Mouse (Mus musculus) liver, embryonic 13.5 days (tissue): ENCODE data around the gene Tgif1. TPM values are rescaled to one million over a fixed set of nuclear protein-coding genes. Genes with fewer than 3 reads are reported as not detected.

ENCODE experiments used
- ATAC-seq: fragments of 200-750 bp; cut with Nextera tagmentation; 2 replicates; pipeline ENCODE4 v1.8.0; 2017; ENCODE audit warnings: low read depth, mild to moderate bottlenecking, moderate number of reproducible peaks, moderate library complexity
- DNase-seq: peaks from one replicate; pipeline ENCODE4 v3.0.0; 2022
- H3K27ac ChIP-seq: fragments of 300-500 bp; sonication (generic); 2 replicates; pipeline ENCODE4 v1.5.1; 2015; ENCODE audit warnings: moderate library complexity, mild to moderate bottlenecking, inconsistent platforms
- H3K27me3 ChIP-seq: fragments of 300-500 bp; sonication (generic); 2 replicates; pipeline ENCODE4 v1.6.1; 2015; ENCODE audit warnings: mild to moderate bottlenecking, inconsistent platforms
- H3K36me3 ChIP-seq: fragments of 300-500 bp; sonication (generic); 2 replicates; pipeline ENCODE4 v1.6.1; 2015; ENCODE audit warnings: mild to moderate bottlenecking, inconsistent platforms
- H3K4me1 ChIP-seq: fragments of 300-500 bp; sonication (generic); replicated peaks from 2 replicates; pipeline ENCODE4 v1.6.1; 2015; ENCODE audit warnings: inconsistent platforms
- H3K4me2 ChIP-seq: fragments of 300-500 bp; sonication (generic); 2 replicates; pipeline ENCODE4 v1.6.1; 2015; ENCODE audit warnings: inconsistent platforms, mild to moderate bottlenecking, moderate library complexity
- H3K4me3 ChIP-seq: fragments of 300-500 bp; sonication (generic); replicated peaks from 2 replicates; pipeline ENCODE4 v1.5.1; 2015; ENCODE audit warnings: mild to moderate bottlenecking, inconsistent platforms
- H3K9ac ChIP-seq: fragments of 300-500 bp; sonication (generic); 2 replicates; pipeline ENCODE4 v1.6.1; 2015; ENCODE audit warnings: mild to moderate bottlenecking, inconsistent platforms
- H3K9me3 ChIP-seq: fragments of 300-500 bp; sonication (generic); replicated peaks from 2 replicates; pipeline ENCODE4 v1.6.1; 2016; ENCODE audit warnings: inconsistent platforms
- WGBS: fragments of 180-500 bp; shearing (Covaris S2); methylation state at CpG from one replicate; pipeline ENCODE4 v1.1.7; 2015; ENCODE audit not compliant: insufficient replicate concordance; 5-methylcytosine and 5-hydroxymethylcytosine counted together
- polyA plus RNA-seq: library from polyadenylated mRNA; unstranded; fragments of >200 nt; fragmentation: Nextera tagmentation; extraction: Ambion mirVana; gene quantifications from 2 replicates; pipeline ENCODE4 v1.2.1, GENCODE M21; 2015

Tgif1 gene
- polyA plus RNA-seq, 1 experiment from 2014 or later, result 8.9 TPM

- 0 out of 2 replicates have a peak, but pooled peaks cover 3% of the 10 kb centered on the region for H3K36me3 ChIP-seq
- H3K4me2 ChIP-seq, result no peak overlapping the region
- no peak overlapping the region for H3K4me3 ChIP-seq
- no peaks in the 10 kb centered on the region for H3K27me3 ChIP-seq
- DNase-seq (no peak), ATAC-seq (no peak)
- H3K9me3 ChIP-seq, result no peaks in the 10 kb centered on the region
- H3K27ac ChIP-seq, result no peak overlapping the region
- no peak overlapping the region for H3K9ac ChIP-seq
- no peaks in the 10 kb centered on the region for H3K4me1 ChIP-seq
- 64% methylated on average over 10 of the region's 10 CpGs for WGBS
These were observed 11.8 kb upstream of the Tgif1 start for GRCm38 (mm10) chr17:70865060-70865604.

- Histone ChIP-seq H3K4me3 (no peak overlapping the region), H3K36me3 (0 out of 2 replicates have a peak, but pooled peaks cover 3% of the 10 kb centered on the region), H3K4me2 (no peak overlapping the region), H3K27ac (no peak overlapping the region), H3K9ac (no peak overlapping the region), H3K27me3 (no peaks in the 10 kb centered on the region), H3K9me3 (no peaks in the 10 kb centered on the region), H3K4me1 (no peaks in the 10 kb centered on the region)
- no peak for DNase-seq
- no peak for ATAC-seq
- 57% methylated on average over 3 of the region's 3 CpGs for WGBS
These were observed 11.3 kb upstream of the Tgif1 start for GRCm38 (mm10) chr17:70864645-70865044.

GRCm38 (mm10) chr17:70864117-70864516 is 10.8 kb upstream of the Tgif1 start:
- 0 out of 2 replicates have a peak, but pooled peaks cover 3% of the 10 kb centered on the region for H3K36me3 ChIP-seq
- DNase-seq, result no peak
- no peak overlapping the region for H3K4me2 ChIP-seq
- ATAC-seq, result no peak
- WGBS, result 83% methylated on average over 8 of the region's 8 CpGs
- H3K4me1 ChIP-seq, result no peaks in the 10 kb centered on the region
- H3K9me3 ChIP-seq, result no peaks in the 10 kb centered on the region
- no peak overlapping the region for H3K9ac ChIP-seq
- H3K27me3 ChIP-seq, result no peaks in the 10 kb centered on the region
- no peak overlapping the region for H3K4me3 ChIP-seq
- no peak overlapping the region for H3K27ac ChIP-seq

GRCm38 (mm10) chr17:70858814-70859213 is 5.5 kb upstream of the Tgif1 start:
- no peak overlapping the region for H3K4me2 ChIP-seq
- no peak for ATAC-seq
- 0 out of 2 replicates have a peak, but pooled peaks cover 3% of the 10 kb centered on the region for H3K36me3 ChIP-seq
- no peaks in the 10 kb centered on the region for H3K9me3 ChIP-seq
- no peaks in the 10 kb centered on the region for H3K4me1 ChIP-seq
- H3K27ac ChIP-seq, result no peak overlapping the region
- H3K4me3 ChIP-seq, result no peak overlapping the region
- WGBS, result 61% methylated on average over 4 of the region's 4 CpGs
- no peak overlapping the region for H3K9ac ChIP-seq
- DNase-seq, result no peak
- peaks cover 7% of the 10 kb centered on the region for H3K27me3 ChIP-seq

GRCm38 (mm10) chr17:70856871-70857415 is 3.6 kb upstream of the Tgif1 start:
- Histone ChIP-seq H3K4me2 (no peak overlapping the region), H3K36me3 (no peaks in the 10 kb centered on the region), H3K9ac (no peak overlapping the region), H3K27me3 (peaks cover 26% of the 10 kb centered on the region), H3K4me3 (no peak overlapping the region), H3K9me3 (no peaks in the 10 kb centered on the region), H3K27ac (no peak overlapping the region), H3K4me1 (0 out of 2 replicates have a peak, but pooled peaks cover 5% of the 10 kb centered on the region)
- ATAC-seq (no peak), DNase-seq (no peak)
- WGBS, result 68% methylated on average over 12 of the region's 12 CpGs

GRCm38 (mm10) chr17:70854021-70854420 is 675 bp upstream of the Tgif1 start:
- WGBS, result 34% methylated on average over 6 of the region's 6 CpGs
- H3K36me3 ChIP-seq, result no peaks in the 10 kb centered on the region
- peak overlapping the region; percentile 83 for H3K4me2 ChIP-seq
- no peak overlapping the region for H3K27ac ChIP-seq
- H3K27me3 ChIP-seq, result peaks cover 53% of the 10 kb centered on the region
- peak overlapping the region; percentile 74; the same call in 1 of the 2 replicates for H3K9ac ChIP-seq
- peak overlapping the region; percentile 67 for H3K4me3 ChIP-seq
- ATAC-seq (no peak), DNase-seq (no peak)
- H3K4me1 ChIP-seq, result peaks cover 14% of the 10 kb centered on the region; the same call in 1 of the 2 replicates
- no peaks in the 10 kb centered on the region for H3K9me3 ChIP-seq

GRCm38 (mm10) chr17:70852686-70853386 is 510 bp downstream of the Tgif1 start:
- under 1% methylated on average over 47 of the region's 51 CpGs for WGBS
- peak overlapping the region; percentile 74 for H3K9ac ChIP-seq
- peak overlapping the region; percentile 67 for H3K4me3 ChIP-seq
- H3K27me3 ChIP-seq, result peaks cover 57% of the 10 kb centered on the region
- ATAC-seq (peak; percentile 53), DNase-seq (peak; percentile 34)
- H3K27ac ChIP-seq, result peak overlapping the region; percentile 82
- peaks cover 26% of the 10 kb centered on the region for H3K4me1 ChIP-seq
- no peaks in the 10 kb centered on the region for H3K36me3 ChIP-seq
- peak overlapping the region; percentile 83 for H3K4me2 ChIP-seq
- no peaks in the 10 kb centered on the region for H3K9me3 ChIP-seq

- peaks cover 30% of the 10 kb centered on the region for H3K4me1 ChIP-seq
- peak overlapping the region; percentile 82 for H3K27ac ChIP-seq
- peak overlapping the region; percentile 74 for H3K9ac ChIP-seq
- ATAC-seq, result no peak
- peak; percentile 10 for DNase-seq
- no peaks in the 10 kb centered on the region for H3K36me3 ChIP-seq
- H3K9me3 ChIP-seq, result no peaks in the 10 kb centered on the region
- peak overlapping the region; percentile 83 for H3K4me2 ChIP-seq
- H3K27me3 ChIP-seq, result peaks cover 57% of the 10 kb centered on the region
- peak overlapping the region; percentile 67 for H3K4me3 ChIP-seq
- WGBS, result under 1% methylated on average over 29 of the region's 29 CpGs
These were observed 1.2 kb downstream of the Tgif1 start for GRCm38 (mm10) chr17:70852011-70852685.

GRCm38 (mm10) chr17:70850996-70851991 is 2.1 kb downstream of the Tgif1 start:
- Histone ChIP-seq H3K4me1 (peaks cover 33% of the 10 kb centered on the region), H3K9me3 (no peaks in the 10 kb centered on the region), H3K9ac (peak overlapping the region; percentile 74), H3K27ac (peak overlapping the region; percentile 77), H3K36me3 (no peaks in the 10 kb centered on the region), H3K4me3 (peak overlapping the region; percentile 67), H3K27me3 (peaks cover 57% of the 10 kb centered on the region), H3K4me2 (peak overlapping the region; percentile 83)
- DNase-seq (peak; percentile 40), ATAC-seq (peak; percentile 60)
- WGBS, result under 1% methylated on average over 53 of the region's 54 CpGs

- H3K4me2 ChIP-seq, result peak overlapping the region; percentile 83
- H3K27me3 ChIP-seq, result peaks cover 57% of the 10 kb centered on the region
- no peaks in the 10 kb centered on the region for H3K9me3 ChIP-seq
- peaks cover 38% of the 10 kb centered on the region for H3K4me1 ChIP-seq
- DNase-seq (peak; percentile 17), ATAC-seq (peak; percentile 21)
- peak overlapping the region; percentile 77 for H3K27ac ChIP-seq
- peak overlapping the region; percentile 74 for H3K9ac ChIP-seq
- H3K4me3 ChIP-seq, result peak overlapping the region; percentile 67
- WGBS, result under 1% methylated on average over 40 of the region's 40 CpGs
- no peaks in the 10 kb centered on the region for H3K36me3 ChIP-seq
These were observed 2.9 kb downstream of the Tgif1 start for GRCm38 (mm10) chr17:70850233-70850995.
